Mouse (Mus musculus) cerebellum, adult 2 months (tissue): ENCODE measurements at regions not wholly inside any gene's neighbourhood (a gene's known extent, or its start where the extent isn't known, plus 50 kb on each side); places are given as distances from the start of the nearest gene placed in this dataset.

ENCODE experiments used
- DNase-seq, 2 experiments: peaks; one replicate each; pipeline ENCODE4 v3.0.0; 2021
- H3K27ac ChIP-seq: fragments of 200-500 bp; 2 replicates; pipeline ENCODE4 v1.5.1; 2012; ENCODE audit warnings: low read length, control low read depth, inconsistent platforms; ENCODE audit not compliant: insufficient read depth
- H3K27me3 ChIP-seq: fragments of 200-500 bp; 2 replicates; pipeline ENCODE4 v1.6.1; 2012; ENCODE audit warnings: inconsistent platforms, mild to moderate bottlenecking, low read length, moderate library complexity; ENCODE audit not compliant: control insufficient read depth, insufficient read depth
- H3K4me1 ChIP-seq: fragments of 200-500 bp; 2 replicates; pipeline ENCODE4 v1.6.1; 2011; ENCODE audit warnings: low read length; ENCODE audit not compliant: control insufficient read depth, insufficient read depth
- H3K4me3 ChIP-seq: fragments of 200-500 bp; replicated peaks from 2 replicates; pipeline ENCODE3; 2011; ENCODE audit warnings: mild to moderate bottlenecking, low read depth, low read length, control low read depth; ENCODE audit not compliant: insufficient read depth
- CTCF ChIP-seq: fragments of 200-500 bp; IDR thresholded peaks from 2 replicates; pipeline ENCODE4 v1.5.1; 2011; ENCODE audit warnings: low read depth, mild to moderate bottlenecking, control low read depth, low read length, moderate library complexity, borderline replicate concordance; ENCODE audit not compliant: insufficient read depth
- POLR2A ChIP-seq: fragments of 200-500 bp; IDR thresholded peaks from 2 replicates; pipeline ENCODE4 v1.6.1; 2011; ENCODE audit warnings: low read length, control low read depth, borderline replicate concordance; ENCODE audit not compliant: insufficient read depth
- WGBS: fragments of 180-500 bp; shearing (Covaris S2); methylation state at CpG from one replicate; pipeline ENCODE4 v1.1.7; 2018; 5-methylcytosine and 5-hydroxymethylcytosine counted together

DNA sequence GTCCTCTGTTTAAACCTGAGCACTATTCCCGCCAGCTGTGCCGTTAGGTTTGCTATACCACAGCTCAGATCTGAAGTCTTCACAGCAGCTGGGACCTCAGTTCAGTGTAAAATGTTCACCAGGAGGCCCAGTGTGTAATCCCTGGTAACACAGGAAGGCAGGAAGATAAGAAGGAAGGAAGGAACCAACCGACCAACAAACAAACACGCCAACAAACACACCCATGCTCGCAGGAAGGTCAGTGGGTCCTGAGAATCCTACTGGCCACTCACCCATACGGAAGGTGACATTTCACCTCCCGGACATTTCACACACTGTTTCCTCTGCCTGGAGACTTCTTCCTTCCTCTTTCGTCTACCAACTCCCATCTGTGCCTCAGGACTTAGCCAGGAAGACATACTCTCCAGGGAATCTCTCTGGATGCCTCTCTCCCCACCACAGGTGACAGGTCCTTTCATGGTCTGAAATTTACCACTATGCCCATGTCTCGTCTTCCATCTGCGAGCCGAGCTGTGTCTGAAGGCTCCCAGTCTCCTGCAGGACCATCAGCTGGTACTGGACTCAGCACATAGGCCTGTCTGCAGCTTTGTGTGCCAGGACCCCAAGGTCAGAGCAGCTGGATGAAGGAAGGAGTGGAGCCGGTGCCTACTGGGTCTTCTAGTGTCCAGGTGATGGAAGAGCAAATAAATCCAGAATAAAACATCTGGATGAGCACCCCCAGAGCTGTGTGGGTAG is 61.1 kb upstream of the Xpa start:
- no peak for DNase-seq
- no peak for TF ChIP-seq CTCF
- no peak for TF ChIP-seq POLR2A
- Histone ChIP-seq H3K27me3 (no peaks in the 10 kb centered on the region), H3K27ac (no peak overlapping the region), H3K4me3 (no peak overlapping the region), H3K4me1 (no peaks in the 10 kb centered on the region)
- WGBS, result 82% methylated on average over 12 of the region's 12 CpGs

DNA sequence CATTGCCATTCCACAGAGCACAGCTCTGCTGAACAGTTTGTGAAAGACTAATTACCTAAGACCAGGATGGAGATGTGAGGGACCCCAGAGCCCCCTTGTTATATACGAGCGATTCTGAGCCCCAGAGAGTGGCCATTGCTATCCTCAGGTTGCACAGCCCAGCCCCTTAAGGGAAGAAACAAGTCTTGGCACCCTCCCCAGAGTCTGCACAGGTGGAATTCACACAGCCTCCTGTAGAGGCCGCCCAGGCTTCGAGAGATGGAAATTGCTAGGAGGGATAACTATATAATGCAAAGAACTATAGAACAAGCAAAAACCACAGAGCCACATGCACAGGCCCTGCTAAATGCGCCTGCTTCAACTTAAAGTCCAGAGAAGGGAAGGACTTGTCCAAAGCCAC is 62.7 kb upstream of the Xpa start:
- peak; percentile 32 to 39 for DNase-seq
- Histone ChIP-seq H3K27me3 (no peaks in the 10 kb centered on the region), H3K4me3 (no peak overlapping the region), H3K27ac (no peak overlapping the region), H3K4me1 (no peaks in the 10 kb centered on the region)
- TF ChIP-seq CTCF, result peak; percentile 49
- no peak for TF ChIP-seq POLR2A
- 58% methylated on average over 5 of the region's 5 CpGs for WGBS

DNA sequence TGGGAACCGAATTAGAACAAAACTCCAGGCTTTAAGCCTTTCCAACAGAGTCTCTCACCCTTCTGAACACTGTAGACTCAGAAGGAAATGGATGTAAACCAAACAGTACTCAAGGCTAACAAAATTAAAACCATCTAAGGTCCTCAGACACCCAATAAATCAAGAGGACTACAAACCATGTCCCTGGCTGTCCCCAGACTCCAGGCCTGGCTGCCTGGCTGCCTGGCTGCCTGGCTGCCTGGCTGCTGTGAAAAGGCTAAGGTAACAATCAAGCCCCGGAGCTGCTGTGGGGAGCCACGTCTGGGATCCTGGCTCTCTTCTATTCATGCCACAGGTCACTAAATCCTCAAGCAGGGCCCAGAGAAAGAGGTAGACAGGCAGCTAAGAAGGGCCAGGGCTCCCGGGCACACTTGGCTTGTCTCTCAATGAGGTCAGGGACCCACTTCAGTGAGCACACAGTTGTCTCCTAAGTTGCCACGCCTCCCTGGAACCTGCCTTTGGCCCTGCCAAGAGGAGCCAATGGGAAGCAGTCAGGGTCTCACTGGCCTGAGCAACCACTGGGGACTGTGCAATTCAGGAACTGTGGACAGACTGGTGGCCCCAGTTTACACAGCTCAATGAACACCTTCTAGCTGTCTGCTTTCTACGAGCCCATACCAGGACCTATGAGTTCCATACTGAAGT is 72.6 kb upstream of the Xpa start:
- 45% methylated on average over 6 of the region's 6 CpGs for WGBS
- no peak overlapping the region for H3K4me3 ChIP-seq
- H3K27me3 ChIP-seq, result no peaks in the 10 kb centered on the region
- no peaks in the 10 kb centered on the region for H3K4me1 ChIP-seq
- no peak overlapping the region for H3K27ac ChIP-seq
- DNase-seq, result no peak
- TF ChIP-seq CTCF (no peak), POLR2A (no peak)

DNA sequence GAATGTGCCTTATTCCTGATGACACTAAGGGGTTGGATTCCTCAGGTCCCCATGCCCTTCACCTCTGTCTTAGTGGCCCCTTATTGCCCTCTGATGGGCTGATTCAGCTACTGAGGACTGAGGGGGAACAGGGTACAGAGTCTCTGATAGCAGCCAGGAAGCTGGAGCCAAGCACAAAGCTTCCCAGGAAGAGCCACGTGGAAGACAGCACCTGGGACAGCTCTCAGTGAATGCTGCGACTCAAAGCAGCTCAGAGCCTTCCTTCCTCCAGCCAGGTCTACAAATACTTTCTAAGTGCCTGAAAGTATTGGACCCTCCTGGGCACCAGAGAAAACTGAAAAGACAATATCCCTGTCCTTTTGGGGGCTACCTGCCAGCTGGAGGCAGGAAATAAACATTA is 72.3 kb upstream of the Foxe1 start:
- 26% methylated on average over 2 of the region's 2 CpGs for WGBS
- TF ChIP-seq CTCF (no peak), POLR2A (no peak)
- Histone ChIP-seq H3K4me1 (no peaks in the 10 kb centered on the region), H3K27ac (no peak overlapping the region), H3K27me3 (no peaks in the 10 kb centered on the region), H3K4me3 (no peak overlapping the region)
- DNase-seq, result no peak

DNA sequence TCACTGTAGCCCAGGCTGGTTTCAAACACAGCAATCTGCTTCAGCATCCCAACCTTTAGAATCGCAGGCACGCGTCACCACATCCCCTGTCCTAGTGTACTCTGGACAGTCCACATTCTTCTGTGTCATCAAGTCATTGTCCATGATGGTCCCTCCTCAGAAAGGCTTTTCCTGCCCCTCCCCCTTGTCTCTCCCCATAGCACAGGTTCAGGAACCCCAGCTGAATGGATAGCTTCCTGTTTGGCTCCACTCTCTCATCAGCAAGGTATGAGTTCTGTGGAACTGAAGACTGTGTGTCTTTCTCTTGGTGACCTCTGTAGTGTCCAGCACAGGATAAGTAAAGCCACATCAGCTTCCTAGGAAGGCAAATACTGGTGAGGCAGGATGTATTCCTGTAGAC is 67.6 kb upstream of the Foxe1 start:
- DNase-seq, result no peak
- no peak overlapping the region for H3K4me3 ChIP-seq
- no peak overlapping the region for H3K27ac ChIP-seq
- no peaks in the 10 kb centered on the region for H3K27me3 ChIP-seq
- TF ChIP-seq POLR2A, result no peak
- TF ChIP-seq CTCF, result no peak
- 95% methylated on average over 3 of the region's 3 CpGs for WGBS
- H3K4me1 ChIP-seq, result no peaks in the 10 kb centered on the region

DNA sequence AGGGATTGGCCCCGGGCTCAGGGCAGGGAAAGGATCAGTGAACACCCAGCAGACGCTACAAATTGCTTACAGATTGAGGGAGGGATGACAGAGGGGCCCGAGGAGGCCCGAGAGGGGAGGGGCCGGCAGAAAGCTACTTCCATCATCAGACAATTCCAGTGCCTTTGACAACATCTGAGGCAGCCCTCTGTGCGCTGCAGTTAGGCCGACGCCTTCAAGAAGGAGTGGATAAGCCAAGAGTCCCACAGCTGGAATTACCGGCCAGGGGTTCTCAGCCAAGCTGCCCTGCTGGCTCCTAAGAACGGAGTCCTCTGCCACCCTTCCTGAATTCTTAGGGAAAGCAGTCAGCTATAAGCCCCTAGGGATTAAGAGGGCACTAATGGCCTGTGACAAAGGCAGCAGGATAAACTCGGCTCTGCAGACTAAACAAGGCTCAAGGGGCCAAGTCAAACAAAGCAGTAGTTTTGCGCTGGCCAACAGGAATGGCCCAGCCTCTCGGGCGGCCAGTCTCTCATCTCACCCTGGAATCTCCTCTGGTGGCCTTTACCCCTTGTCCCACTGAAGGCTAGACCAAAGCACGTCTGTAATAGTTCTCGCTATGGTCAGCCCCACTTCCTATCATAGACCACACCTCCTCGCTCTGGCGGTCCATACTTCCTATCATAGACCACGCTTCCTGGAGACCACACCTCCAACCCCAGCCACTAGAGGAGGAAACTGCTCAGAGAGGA is 66.4 kb upstream of the Foxe1 start:
- Histone ChIP-seq H3K4me3 (no peak overlapping the region), H3K4me1 (no peaks in the 10 kb centered on the region), H3K27ac (no peak overlapping the region), H3K27me3 (no peaks in the 10 kb centered on the region)
- DNase-seq, result no peak
- 35% methylated on average over 19 of the region's 19 CpGs for WGBS
- TF ChIP-seq CTCF (no peak), POLR2A (no peak)

DNA sequence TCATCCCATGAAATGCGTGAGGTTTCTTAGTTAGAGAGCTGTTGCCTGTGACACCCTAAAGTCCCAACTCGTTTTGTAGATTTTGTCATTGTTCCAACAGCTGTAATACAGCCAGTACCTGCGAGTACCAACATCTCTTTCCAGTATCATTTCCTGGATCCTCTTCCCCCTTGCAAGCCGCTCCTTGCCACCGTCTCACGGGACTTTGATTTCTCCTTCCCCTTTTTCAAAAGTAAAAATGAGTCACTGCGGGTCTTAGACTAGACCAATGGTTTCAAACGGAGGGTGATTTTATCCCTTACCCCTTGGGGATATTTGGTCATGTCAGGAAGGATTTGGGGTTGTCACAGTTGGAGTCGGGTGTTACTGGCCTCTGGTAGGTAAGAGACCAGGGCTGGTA is 56.5 kb upstream of the Foxe1 start:
- no peak overlapping the region for H3K4me3 ChIP-seq
- no peaks in the 10 kb centered on the region for H3K4me1 ChIP-seq
- H3K27ac ChIP-seq, result no peak overlapping the region
- no peak for DNase-seq
- H3K27me3 ChIP-seq, result no peaks in the 10 kb centered on the region; the same call in 1 of the 2 replicates
- TF ChIP-seq CTCF, result no peak
- no peak for TF ChIP-seq POLR2A
- WGBS, result 91% methylated on average over 9 of the region's 9 CpGs
